Mouse (Mus musculus) E14TG2a.4 (cell line): ENCODE measurements around the gene Irs1.

Experiments used
- CTCF ChIP-seq: conservative IDR thresholded peaks from 2 replicates; pipeline ENCODE4 v1.5.1; 2014; ENCODE audit warnings: low read length
- NANOG ChIP-seq: IDR thresholded peaks from 2 replicates; pipeline ENCODE4 v1.6.1; 2014; ENCODE audit warnings: borderline replicate concordance, low read length, mixed read lengths
- POU5F1 ChIP-seq: IDR thresholded peaks from 2 replicates; pipeline ENCODE4 v1.6.1; 2014; ENCODE audit warnings: low read length, borderline replicate concordance

DNA sequence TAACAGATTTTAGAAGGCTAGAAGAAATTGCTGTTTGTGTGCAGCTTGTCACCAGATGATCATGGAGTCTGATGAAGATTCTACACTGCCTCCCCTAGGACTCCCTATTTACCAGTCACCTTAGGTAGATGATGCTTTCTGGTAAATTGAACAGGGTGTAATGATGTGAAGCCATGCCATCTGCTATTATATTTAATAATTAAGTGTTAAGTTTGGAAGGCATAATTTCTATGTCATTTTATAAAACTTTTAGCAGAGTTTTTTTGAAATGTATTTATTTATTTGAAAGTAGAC lies 38.7 kb upstream of the Irs1 start:
- TF ChIP-seq CTCF (no peak), POU5F1 (no peak), NANOG (no peak)
